Mouse (Mus musculus): ENCODE results near the gene Jag2.

The Jag2 gene

GRCm38 (mm10) chr12:112868178-112869087 lies 61.1 kb downstream of the Jag2 start, which contains the start of gene Gpr132:
Gene Gpr132 (minus strand): TSS chr12:112868228.
- no peak for DNase-seq (ENCODE audit: low spot score in 2 of 2)

DNA sequence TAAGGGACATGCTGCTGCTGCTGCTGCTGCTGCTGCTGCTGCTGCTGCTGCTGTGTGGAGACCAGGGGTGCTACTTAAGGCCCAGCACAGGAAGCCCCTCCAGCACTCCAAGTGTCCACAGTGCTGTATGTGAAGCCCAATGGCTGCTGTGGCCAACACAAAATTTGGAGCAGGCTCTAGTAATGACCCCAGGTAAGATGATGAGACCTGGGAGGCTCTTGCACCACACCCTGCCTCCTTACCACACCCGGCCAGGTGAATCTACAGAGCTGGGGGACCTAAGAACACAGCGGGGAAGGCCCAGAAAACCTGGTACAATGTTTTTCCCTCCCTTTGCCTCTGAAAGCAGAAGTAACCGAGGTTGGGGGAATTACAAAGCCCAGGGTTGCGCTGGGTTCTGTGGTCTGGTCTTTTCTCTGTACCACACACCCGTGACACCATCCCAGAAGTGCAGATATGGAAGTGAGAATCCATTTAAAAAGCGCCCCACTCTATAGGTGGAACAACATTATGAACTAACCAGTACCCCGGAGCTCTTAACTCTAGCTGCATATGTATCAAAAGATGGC lies 62.4 kb downstream of the Jag2 start:
- no peak for DNase-seq (ENCODE audit: low spot score in 2 of 2)

- DNase-seq (ENCODE audit: low spot score in 2 of 2) = no peak
Observed at GRCm38 (mm10) chr12:112866467-112867080, 63.0 kb downstream of the Jag2 start.

- DNase-seq (ENCODE audit: low spot score in 2 of 2) = no peak
Observed at GRCm38 (mm10) chr12:112864804-112865203, 64.8 kb downstream of the Jag2 start.

DNA sequence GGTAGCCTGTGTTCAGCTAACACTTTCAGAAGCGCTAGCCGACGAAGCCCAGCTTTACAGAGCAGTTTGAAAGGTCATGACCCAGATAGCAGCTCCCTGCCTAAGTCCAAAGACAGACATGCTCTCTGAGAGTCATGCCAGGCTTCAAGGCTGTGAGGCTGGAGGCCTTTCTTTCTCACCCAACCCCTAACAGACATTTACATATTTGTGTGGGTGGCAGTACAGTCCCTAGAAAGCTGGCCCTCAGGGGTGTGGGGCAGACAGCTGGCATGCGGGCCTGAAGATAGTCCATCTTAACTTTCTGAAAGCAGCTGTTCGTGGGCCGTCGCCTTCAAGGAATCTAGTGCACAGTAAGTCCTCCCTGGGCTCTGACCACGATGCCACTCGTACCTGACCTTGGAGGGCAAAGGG lies 67.7 kb downstream of the Jag2 start:
- no peak for DNase-seq (ENCODE audit: low spot score in 2 of 2)

GRCm38 (mm10) chr12:112860765-112861164 lies 68.8 kb downstream of the Jag2 start:
- no peak for DNase-seq (ENCODE audit: low spot score in 2 of 2)

GRCm38 (mm10) chr12:112859930-112860329 lies 69.6 kb downstream of the Jag2 start:
- no peak for DNase-seq (ENCODE audit: low spot score in 2 of 2)

DNA sequence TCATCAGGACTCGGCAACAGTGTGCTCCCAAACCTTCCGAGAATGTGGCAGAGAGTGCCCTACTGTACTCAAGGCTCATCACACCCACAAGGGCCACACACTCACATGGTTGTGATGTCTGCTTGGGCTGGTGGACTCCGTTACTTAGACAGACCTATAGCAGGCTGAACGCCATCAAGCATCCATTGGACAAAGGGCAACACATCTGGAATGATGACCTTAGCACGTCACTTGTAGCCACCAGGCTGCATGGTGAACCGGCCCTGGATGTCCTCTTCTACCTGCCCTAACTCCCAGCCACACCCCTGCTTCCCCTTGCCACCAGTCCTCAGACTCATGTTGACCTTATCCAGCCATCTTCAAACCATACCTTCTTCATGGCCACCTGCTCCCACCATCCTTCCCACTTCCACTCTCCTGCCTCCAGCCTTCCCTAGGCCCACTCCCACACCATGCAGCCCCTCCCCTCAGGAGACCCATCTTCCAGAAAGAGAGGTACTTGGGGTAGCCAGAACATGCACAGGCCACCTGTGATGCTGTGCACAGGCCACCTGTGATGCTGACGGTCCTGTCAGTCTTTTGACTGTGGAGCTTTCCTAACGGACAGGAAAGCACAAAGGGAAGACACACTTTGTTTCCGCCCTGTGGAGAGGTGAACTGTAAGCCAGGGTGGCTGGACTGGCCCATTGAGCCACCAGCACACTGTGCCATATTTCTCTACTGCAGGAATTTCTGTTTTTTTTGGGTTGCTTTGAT lies 70.8 kb downstream of the Jag2 start:
- no peak for DNase-seq (ENCODE audit: low spot score in 2 of 2)
